Mouse (Mus musculus) kidney, postnatal 0 days (tissue): ENCODE results near the gene Osbpl2. TPM values are rescaled to one million over a fixed set of nuclear protein-coding genes. Genes with fewer than 3 reads are reported as not detected.
"Not testable (repeated sequence)": the region's sequence is repeated elsewhere in the genome, so short reads cannot be mapped to it uniquely, and the experiment has no call there.

ENCODE experiments used
- ATAC-seq: fragments of 200-750 bp; cut with Nextera tagmentation; replicated peaks from 2 replicates; pipeline ENCODE4 v1.8.0; 2017; ENCODE audit warnings: low read depth, moderate number of reproducible peaks, moderate TSS enrichment, moderate library complexity; ENCODE audit not compliant: low FRiP score
- DNase-seq: peaks from one replicate; pipeline ENCODE4 v3.0.0-alpha.2; 2016; ENCODE audit warnings: low spot score
- H3K27ac ChIP-seq: fragments of 300-500 bp; sonication (generic); 2 replicates; pipeline ENCODE4 v1.5.1; 2014; ENCODE audit warnings: mild to moderate bottlenecking
- H3K27me3 ChIP-seq: fragments of 300-500 bp; sonication (generic); 2 replicates; pipeline ENCODE4 v1.6.1; 2014; ENCODE audit warnings: low read length, mixed read lengths; ENCODE audit not compliant: insufficient read depth
- H3K36me3 ChIP-seq: fragments of 300-500 bp; sonication (generic); 2 replicates; pipeline ENCODE4 v1.6.1; 2014; ENCODE audit warnings: low read length, mixed read lengths; ENCODE audit not compliant: insufficient read depth
- H3K4me1 ChIP-seq: fragments of 300-500 bp; sonication (generic); replicated peaks from 2 replicates; pipeline ENCODE4 v1.6.1; 2014; ENCODE audit warnings: antibody characterized with exemption, low read length, mixed read lengths; ENCODE audit not compliant: insufficient read depth
- H3K4me2 ChIP-seq: fragments of 300-500 bp; sonication (generic); 2 replicates; pipeline ENCODE4 v1.6.1; 2014; ENCODE audit warnings: mild to moderate bottlenecking, low read length, moderate library complexity, mixed read lengths
- H3K4me3 ChIP-seq: fragments of 300-500 bp; sonication (generic); replicated peaks from 2 replicates; pipeline ENCODE4 v1.5.1; 2014; ENCODE audit warnings: low read depth, low read length
- H3K9ac ChIP-seq: fragments of 300-500 bp; sonication (generic); 2 replicates; pipeline ENCODE4 v1.6.1; 2014; ENCODE audit warnings: low read depth, low read length
- H3K9me3 ChIP-seq: fragments of 300-500 bp; sonication (generic); replicated peaks from 2 replicates; pipeline ENCODE4 v1.6.1; 2016; ENCODE audit warnings: low read length, inconsistent platforms, mixed read lengths
- CTCF ChIP-seq: IDR thresholded peaks from 2 replicates; pipeline ENCODE4 v1.5.1; 2016; ENCODE audit warnings: antibody characterized with exemption, low read depth, mild to moderate bottlenecking, moderate library complexity
- WGBS: fragments of 180-500 bp; shearing (Covaris S2); extraction: QIAGEN DNeasy Blood & Tissue Kit; methylation state at CpG from one replicate; pipeline ENCODE4 v1.1.7; 2014; 5-methylcytosine and 5-hydroxymethylcytosine counted together
- polyA plus RNA-seq: library from polyadenylated mRNA; unstranded; fragments of >200 nt; fragmentation: Nextera tagmentation; extraction: Ambion mirVana; gene quantifications from 2 replicates; pipeline ENCODE4 v1.2.1, GENCODE M21; 2015

The Osbpl2 gene
- polyA plus RNA-seq, 1 experiment from 2014 or later: 33.4 TPM

DNA sequence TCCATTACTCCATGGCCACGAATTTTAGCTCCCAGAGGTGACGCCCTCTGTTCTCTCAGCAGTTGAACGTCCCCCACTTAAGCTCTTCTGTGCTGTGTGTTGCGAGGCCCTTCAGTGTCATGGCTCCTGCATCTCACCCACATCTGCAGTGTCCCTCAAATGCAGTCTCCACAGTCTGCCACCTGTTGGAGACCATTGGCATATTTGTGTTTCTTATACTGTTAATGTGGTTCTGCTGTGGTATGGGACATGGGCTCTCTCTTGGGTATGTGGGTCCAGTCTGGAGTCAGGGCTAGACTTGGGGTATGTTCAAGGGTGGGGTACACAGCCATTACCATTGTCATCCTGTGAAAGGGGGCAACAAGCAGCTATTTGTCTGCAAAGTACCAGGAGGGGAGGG is 54.1 kb downstream of the Osbpl2 start:
- H3K36me3 ChIP-seq: peaks cover 30% of the 10 kb centered on the region
- peak; percentile 65 for TF ChIP-seq CTCF
- 0 out of 2 replicates have a peak, but pooled peaks cover 10% of the 10 kb centered on the region for H3K4me1 ChIP-seq
- DNase-seq (peak; percentile 19), ATAC-seq (no peak)
- H3K9ac ChIP-seq: no peak overlapping the region
- 69% methylated on average over 4 of the region's 4 CpGs for WGBS
- no peaks in the 10 kb centered on the region for H3K27me3 ChIP-seq
- peak overlapping the region; percentile 94 for H3K4me2 ChIP-seq
- no peak overlapping the region for H3K4me3 ChIP-seq
- H3K27ac ChIP-seq: no peak overlapping the region
- no peaks in the 10 kb centered on the region for H3K9me3 ChIP-seq

DNA sequence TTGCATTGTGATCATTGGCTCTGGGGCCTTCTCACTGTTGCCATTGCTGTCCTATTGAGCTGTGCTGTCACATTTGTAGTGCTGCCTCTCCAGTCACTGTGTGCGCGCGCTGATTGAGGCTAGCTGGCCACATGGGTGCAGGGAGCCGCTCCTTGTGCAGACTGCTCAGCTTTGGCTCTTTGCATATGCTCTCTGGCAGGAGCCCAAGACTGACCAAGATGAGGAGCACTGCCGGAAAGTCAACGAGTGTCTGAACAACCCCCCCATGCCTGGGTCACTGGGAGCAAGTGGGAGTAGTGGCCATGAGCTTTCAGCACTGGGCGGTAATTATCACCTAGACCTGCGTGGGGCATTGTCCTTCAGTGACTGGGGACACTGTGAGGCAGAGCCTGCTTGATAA is 54.6 kb downstream of the Osbpl2 start:
- 68% methylated on average over 8 of the region's 8 CpGs for WGBS
- ATAC-seq, DNase-seq, H3K4me3 ChIP-seq, H3K9me3 ChIP-seq, H3K9ac ChIP-seq, H3K4me1 ChIP-seq, H3K27ac ChIP-seq, H3K27me3 ChIP-seq, H3K4me2 ChIP-seq: not testable (repeated sequence)
- H3K36me3 ChIP-seq: peaks cover 33% of the 10 kb centered on the region

DNA sequence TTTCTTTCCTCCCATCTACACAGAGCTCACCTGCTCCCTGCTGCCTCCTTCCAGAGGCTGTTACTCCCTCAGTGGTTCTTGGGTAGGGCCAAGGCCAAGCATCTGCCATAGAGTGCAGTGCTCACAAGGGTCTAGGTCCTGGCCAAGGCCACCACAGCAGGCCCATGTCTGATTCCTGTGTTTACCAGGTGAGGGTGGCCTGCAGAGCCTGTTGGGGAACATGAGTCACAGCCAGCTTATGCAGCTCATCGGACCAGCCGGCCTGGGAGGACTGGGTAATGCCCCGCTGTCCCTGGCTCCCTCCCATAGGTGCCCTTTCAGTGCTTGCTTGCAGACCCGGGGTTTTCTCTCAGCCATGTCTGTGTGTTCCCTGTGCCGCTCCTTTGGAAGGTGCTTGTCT is 55.0 kb downstream of the Osbpl2 start:
- ATAC-seq (no peak), DNase-seq (no peak)
- no peak overlapping the region for H3K4me2 ChIP-seq
- H3K4me1 ChIP-seq: 0 out of 2 replicates have a peak, but pooled peaks cover 10% of the 10 kb centered on the region
- H3K27me3 ChIP-seq: no peaks in the 10 kb centered on the region
- H3K36me3 ChIP-seq: peaks cover 37% of the 10 kb centered on the region
- no peaks in the 10 kb centered on the region for H3K9me3 ChIP-seq
- H3K4me3 ChIP-seq: no peak overlapping the region
- no peak overlapping the region for H3K9ac ChIP-seq
- 90% methylated on average over 5 of the region's 5 CpGs for WGBS
- TF ChIP-seq CTCF: no peak
- H3K27ac ChIP-seq: no peak overlapping the region

DNA sequence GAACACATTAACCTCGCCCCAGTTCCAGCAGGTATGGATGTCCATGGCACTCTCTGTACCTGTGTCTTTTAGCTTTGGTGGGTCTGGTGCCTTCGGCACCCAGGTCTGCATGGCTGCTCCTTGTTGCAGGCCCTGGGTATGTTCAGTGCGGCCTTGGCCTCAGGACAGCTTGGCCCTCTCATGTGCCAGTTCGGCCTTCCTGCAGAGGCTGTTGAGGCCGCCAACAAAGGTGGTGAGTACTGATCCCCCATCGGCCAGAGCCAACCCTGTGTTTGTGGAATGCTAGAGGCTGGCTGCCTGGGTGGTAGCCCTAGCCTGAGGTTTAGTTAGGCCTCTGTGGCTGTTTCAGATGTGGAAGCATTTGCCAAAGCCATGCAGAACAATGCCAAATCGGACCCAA is 56.6 kb downstream of the Osbpl2 start:
- Histone ChIP-seq H3K9ac (no peak overlapping the region), H3K27ac (no peak overlapping the region), H3K27me3 (no peaks in the 10 kb centered on the region), H3K4me2 (no peak overlapping the region), H3K36me3 (peaks cover 53% of the 10 kb centered on the region), H3K9me3 (no peaks in the 10 kb centered on the region), H3K4me3 (no peak overlapping the region), H3K4me1 (0 out of 2 replicates have a peak, but pooled peaks cover 10% of the 10 kb centered on the region)
- 94% methylated on average over 7 of the region's 7 CpGs for WGBS
- ATAC-seq (no peak), DNase-seq (no peak)
- no peak for TF ChIP-seq CTCF

DNA sequence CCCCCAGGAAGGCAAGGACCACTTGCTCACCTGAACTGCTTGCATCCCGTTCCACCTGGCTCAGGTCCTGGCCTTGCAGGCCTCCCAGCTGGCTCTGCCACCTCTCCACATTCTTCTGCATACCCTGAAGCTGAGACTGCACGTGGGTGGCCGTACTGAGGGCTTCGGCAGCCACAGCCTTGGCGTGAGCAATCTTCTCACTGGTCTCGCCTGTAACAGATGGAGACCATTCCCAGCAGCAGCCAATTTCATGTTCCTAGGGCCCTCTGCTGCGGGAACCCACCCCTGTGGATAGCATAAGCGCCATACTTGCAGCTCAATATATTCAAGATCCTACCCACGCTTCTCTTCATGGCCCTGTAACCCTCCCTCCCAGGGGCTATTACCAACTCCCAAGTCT is 62.4 kb downstream of the Osbpl2 start:
- no peak for TF ChIP-seq CTCF
- DNase-seq (no peak), ATAC-seq (no peak)
- Histone ChIP-seq H3K36me3 (peaks cover 51% of the 10 kb centered on the region), H3K4me1 (no peaks in the 10 kb centered on the region), H3K27me3 (no peaks in the 10 kb centered on the region), H3K9me3 (no peaks in the 10 kb centered on the region), H3K27ac (no peak overlapping the region), H3K4me3 (no peak overlapping the region), H3K9ac (no peak overlapping the region), H3K4me2 (no peak overlapping the region)
- 87% methylated on average over 9 of the region's 9 CpGs for whole genome bisulfite sequencing

DNA sequence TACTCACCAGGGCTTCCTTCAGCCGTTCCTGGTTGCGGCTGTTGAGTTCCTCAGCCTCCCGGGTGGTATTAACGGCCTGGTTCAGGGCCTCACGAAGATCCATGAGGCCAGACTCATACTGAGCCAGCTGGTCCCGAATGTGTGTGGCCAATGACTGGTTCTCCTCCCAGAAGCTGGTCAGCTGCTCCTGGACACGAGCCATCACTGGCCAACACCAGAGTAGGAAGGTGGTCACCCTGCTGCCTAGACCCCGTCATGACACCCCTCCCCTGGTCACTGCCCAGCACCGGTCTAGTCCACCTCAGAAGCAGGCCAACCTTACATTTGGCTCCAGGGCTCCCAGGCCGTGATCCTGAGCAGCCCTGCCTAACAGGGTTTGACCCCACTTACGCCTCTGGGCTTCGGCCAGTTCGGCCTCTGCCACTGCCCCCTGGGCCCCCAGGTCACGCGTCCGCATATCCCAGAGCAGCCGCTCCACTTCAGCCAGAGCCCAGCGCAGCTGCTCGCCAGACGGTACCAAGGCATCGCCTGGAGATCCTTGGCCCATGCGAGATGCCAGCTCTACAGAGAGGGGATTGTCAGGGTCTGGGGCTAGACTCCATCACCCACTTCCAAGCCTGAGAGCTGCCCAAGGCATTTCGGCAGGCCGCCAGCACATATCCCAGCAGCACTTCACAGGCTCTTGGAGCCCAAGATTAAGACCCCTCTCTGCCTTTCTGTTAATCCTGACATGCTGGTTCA is 65.1 kb downstream of the Osbpl2 start:
- H3K9me3 ChIP-seq: no peaks in the 10 kb centered on the region
- 86% methylated on average over 24 of the region's 24 CpGs for WGBS
- no peaks in the 10 kb centered on the region for H3K4me1 ChIP-seq
- no peak for TF ChIP-seq CTCF
- H3K36me3 ChIP-seq: peaks cover 45% of the 10 kb centered on the region
- DNase-seq (no peak), ATAC-seq (no peak)
- no peaks in the 10 kb centered on the region for H3K27me3 ChIP-seq
- H3K4me3 ChIP-seq: no peak overlapping the region
- no peak overlapping the region for H3K27ac ChIP-seq
- no peak overlapping the region for H3K4me2 ChIP-seq
- H3K9ac ChIP-seq: no peak overlapping the region

DNA sequence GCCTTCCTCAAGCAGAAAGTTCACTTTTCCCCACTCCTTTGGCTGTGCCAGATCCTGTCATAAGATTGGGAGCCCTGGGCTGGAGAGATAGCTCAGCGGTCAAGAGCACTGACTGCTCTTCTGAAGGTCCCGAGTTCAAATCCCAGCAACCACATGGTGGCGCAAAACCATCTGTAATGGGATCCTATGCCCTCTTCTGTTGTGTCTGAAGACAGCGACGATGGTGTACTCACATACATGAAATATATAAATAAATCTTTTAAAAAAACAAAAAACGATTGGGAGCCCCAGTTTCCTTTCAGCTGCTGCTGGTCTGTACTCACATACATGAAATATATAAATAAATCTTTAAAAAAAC is 65.6 kb downstream of the Osbpl2 start:
- TF ChIP-seq CTCF: peak; percentile 31
- DNase-seq (no peak), ATAC-seq (no peak)
- Histone ChIP-seq H3K4me1 (no peaks in the 10 kb centered on the region), H3K27ac (no peak overlapping the region), H3K36me3 (peaks cover 45% of the 10 kb centered on the region), H3K9ac (no peak overlapping the region), H3K27me3 (no peaks in the 10 kb centered on the region), H3K9me3 (no peaks in the 10 kb centered on the region), H3K4me3 (no peak overlapping the region), H3K4me2 (no peak overlapping the region)
- 82% methylated on average over 6 of the region's 6 CpGs for WGBS
